Mouse (Mus musculus) neutrophil, adult 5-6 weeks (primary cell): ENCODE measurements around the gene Gm20604. TPM values are rescaled to one million over a fixed set of nuclear protein-coding genes. Genes with fewer than 3 reads are reported as not detected.

ENCODE experiments used
- ATAC-seq: fragments of 151-379, 151-347 bp; 2 replicates; pipeline ENCODE4 v1.8.0; 2017; ENCODE audit warnings: mild to moderate bottlenecking, moderate TSS enrichment; ENCODE audit not compliant: insufficient number of reproducible peaks, poor library complexity, low FRiP score, severe bottlenecking; ENCODE audit errors: extremely low read depth
- total RNA-seq: library from RNA; stranded (forward); fragments of 200-1000 nt; gene quantifications from 2 replicates; pipeline ENCODE4 v1.2.3, GENCODE M21; 2017

The Gm20604 gene
- total RNA-seq: 4.2 and 4.9 TPM in 2 replicates

DNA sequence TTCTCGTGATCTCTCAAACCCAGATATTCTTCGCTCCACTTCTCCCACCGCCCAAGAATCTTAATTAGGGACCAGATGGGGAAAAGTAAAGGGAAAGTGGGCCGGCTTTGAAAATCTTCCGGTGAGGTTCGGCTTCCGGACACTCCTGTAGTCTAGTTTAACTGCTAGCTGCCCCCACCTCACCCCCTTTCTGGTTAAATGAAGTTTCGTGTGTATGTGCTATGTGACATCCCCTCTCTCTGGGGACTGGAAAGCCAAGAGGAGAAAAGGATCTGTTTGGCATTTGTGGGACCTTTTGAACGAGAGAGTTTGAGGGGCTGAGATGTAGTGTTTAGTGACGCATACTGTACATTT lies at the start of gene Gm20604:
Gene Gm20604 (minus strand): TSS at position 270 of the 354 bp plus-strand sequence.
- no peak for ATAC-seq

DNA sequence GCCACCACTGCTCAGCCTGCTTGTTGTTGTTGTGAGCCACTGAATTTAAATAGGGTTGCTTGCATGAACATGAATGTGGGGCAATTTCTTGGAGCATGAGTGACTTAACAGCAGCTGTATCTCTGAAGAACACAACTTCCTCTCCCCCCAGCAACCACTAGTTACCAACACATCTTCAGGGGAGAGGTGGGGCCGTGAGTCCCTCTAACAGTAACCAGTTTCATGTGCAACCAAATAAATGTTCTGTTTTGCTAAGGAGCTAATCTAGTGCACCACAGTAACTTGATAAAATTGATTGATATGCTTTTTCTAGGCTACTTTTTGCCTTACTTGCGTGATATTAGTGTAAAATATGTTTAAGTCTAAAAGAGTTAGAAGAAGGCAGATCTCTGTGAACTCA lies 41.1 kb upstream of the Gm20604 start:
- ATAC-seq: no peak

DNA sequence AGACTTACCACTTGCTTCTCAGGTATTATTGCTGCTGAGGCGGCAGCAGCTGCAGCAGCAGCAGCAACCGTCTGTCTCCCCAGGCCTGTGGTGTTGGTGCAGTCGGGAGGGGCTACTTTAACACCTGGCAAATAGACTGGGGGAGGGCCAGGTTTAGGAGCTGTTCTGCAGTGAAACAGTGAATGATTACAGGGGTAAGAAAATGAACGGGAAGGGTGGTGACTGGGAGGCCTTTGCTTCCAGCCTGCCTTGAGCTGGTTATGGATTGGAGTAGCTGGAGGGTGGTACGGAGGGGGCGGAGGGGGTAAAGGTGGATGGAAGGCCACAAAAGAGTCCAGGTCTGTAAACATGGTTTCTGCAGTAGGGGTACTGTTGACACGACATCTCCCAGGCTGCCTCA lies 29.5 kb upstream of the Gm20604 start:
- ATAC-seq: no peak

DNA sequence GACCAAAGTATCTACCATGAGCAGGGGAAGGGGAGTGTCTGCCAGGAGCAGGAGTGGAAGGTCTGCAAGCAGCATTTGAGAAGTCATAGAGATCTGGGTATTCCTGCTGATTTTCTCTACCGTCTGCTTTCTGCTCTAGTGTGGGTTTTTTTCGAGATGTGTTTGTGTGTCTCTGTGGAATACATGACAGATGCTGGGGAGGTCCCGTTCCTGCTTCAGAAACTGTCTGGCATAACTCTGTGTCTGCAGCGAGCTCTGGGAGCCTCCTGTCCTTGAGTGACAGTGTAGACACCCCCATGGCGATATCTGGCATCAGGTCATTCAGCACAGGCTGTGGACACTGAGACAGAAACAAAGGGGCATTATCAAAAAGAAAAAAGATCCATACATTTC lies 27.1 kb upstream of the Gm20604 start:
- no peak for ATAC-seq

DNA sequence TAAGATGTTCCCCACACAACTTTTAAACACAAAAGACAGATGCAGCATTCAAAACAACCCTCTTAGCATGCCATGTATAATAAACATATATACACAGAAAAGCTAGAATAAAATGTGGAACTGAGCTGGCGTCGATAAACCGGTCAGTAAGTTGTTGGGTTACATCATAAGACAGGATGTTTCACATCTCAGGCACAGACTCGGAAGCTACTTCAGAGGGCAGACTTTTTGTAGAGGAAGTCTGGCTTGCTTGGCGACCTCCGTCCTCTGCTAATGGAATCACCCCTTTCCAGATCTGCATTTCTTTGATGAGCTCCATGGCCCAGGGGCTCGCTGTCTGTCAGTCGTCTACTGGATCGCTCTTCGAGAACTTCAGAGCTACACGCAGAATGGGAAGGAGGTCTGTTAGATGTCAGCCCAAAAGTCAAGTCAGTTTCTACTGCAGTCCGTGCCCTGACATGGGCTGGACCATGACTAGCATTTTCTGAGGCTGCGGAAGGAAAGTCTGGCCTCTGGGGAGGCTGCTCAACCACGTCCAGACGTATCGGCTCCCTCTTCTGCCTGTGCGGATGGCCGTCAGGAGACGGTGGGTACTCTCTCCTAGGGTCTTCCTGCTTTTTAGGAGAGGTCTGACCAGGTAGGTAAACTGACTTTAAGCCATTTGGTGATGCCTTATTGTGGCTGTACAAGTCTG lies 26.6 kb upstream of the Gm20604 start:
- peak; percentile 36; the same call in 1 of the 2 replicates for ATAC-seq

DNA sequence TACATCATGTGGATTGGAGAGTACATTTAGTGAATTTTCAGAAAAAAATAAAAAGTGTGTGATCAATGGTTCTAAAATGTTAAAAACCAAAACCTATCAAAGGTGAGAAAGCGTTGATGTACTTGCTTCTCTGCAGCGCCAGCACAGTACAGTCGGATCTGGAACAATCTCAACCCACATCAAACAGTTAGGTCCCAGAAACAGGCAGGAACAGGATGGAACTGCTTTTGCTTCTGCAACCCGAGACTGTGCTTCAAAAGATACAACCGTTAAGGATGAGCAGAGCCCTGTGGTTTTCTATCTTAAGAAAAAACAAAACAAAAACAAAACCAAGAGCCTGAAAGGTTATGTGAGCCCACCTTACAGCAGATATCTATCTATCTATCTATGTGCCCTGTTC lies 24.4 kb upstream of the Gm20604 start:
- ATAC-seq: no peak

DNA sequence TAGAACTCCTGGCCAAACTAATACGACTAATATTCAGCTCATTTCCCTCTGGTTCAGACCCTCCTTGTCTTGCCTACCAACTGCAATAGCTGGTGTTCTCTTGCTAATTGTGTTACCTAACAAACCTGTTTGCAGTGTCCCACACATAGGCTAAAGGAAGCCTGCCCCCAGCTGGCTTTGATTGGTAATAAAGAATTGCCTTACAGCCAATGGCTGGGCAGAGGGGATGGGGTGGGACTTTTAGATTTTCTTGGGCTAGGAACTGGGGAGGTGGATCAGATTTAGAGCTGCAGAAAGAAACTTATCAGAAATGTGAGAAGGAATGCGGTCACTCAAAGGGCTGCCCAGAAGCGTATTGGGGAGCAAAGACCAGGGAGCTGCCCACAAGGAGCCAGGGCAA lies 21.0 kb upstream of the Gm20604 start:
- ATAC-seq: no peak

DNA sequence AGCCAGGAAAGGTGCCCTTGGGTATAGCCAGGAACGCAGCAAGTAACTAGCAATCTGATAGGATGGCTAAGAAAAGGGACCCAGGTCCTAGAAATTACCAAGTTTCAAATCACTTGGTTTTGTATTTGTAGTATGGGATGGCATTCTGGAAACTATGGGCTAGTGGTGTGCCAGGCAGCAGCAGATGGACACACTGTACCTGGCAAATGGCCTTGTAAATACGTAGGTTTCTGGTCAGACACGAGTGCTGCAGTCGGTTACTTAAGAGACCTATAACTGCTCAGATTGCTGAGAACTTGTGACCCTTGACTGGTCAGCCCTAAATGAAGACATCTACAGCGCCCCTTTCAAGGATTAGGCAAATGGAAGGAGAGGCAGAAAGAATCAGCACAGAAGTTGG lies 19.7 kb upstream of the Gm20604 start:
- no peak for ATAC-seq

DNA sequence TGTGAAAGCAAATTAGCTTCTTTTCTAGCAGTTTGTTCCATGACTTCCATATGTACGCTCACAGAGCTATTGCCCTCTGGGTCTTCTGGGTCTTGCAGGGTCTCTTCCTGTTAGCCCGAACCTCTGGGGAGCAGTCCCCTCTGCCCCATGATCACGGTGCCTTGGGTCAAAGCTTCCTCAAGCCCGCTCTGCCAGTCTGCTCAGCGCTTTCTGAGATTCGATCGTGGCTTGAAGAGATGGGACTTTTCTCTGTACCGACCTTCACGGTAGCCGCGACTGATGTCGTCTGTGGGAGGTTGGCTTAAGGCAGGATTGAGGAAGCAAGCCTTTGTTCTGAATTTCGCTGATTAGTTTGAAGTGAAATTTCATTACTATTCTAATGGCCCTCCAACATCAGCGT lies 17.6 kb upstream of the Gm20604 start:
- no peak for ATAC-seq

DNA sequence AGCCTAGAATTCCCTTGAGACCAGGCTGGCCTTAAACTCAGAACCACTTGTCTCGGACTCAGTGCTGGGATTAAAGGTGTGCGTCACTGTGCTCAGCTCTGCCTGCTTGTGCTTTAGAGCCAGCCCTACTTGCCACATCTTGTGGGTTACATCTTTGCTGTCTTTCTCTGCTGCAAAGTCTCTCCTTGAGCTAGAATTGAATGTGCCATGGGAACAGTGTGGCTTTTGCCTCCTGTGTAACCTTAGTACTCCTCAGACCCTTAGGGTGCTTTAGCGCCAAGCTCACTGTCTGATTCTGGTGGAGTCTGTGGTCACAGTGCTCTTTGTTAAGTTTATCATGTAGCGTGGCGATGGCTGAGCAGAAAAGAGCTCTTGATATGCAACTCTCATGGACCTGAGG lies 14.2 kb upstream of the Gm20604 start:
- no peak for ATAC-seq

DNA sequence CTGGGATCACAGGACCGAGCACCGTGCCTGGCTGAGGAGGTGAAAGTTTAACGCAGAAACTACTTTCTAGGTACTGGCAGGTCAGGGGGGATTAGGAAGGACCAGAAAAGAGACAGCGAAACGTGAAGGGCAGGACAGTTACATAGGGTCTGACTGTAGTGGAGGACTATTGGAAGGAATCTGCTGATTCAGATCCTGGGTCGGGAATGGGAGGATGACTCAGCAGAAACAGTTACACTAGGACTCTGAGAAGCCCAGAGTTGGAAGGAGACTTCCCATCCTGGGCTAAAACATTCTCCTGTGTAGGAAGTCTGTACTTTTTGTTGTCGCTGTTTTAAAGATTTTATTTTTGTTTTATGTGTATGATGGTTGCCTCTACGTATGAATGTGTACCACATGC lies 13.1 kb upstream of the Gm20604 start:
- no peak for ATAC-seq

DNA sequence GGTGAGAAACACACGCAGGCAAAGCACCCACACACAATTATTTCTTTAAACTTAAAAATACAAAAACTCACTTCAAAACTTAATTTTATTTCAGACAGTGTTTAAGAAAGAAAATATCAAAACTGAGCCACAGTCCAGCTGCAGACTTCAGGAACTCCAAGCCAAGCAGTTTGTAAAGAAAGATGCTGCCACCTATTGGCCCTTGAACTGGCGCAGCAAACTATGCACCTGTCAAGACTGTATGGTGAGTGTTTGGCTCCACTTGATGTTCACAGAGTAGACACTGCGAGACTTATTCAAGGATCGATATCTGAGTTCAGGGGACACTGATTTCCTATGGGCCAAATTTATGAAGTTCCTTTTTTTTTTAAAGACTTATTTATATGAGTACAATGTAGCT lies 10.5 kb upstream of the Gm20604 start:
- no peak for ATAC-seq

DNA sequence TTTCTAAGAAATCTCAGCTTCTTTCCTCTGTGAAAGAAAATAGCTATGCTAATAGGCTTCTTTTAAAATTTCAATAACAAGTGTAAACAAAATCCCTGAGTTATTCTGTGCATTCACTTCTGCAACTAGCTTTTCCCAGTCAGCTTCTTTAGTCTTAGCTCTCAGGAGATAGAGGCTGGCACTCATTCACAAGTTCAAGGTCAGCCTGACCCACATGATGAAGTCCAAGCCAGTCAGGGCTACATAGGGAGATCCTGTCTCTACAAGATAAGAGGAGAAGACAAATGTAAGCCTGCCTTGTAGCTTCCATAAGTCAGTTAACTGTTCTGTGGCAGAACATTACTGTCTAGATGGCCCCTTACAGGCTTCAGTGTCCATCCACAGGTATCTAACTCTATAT lies 5.2 kb upstream of the Gm20604 start:
- ATAC-seq: no peak

DNA sequence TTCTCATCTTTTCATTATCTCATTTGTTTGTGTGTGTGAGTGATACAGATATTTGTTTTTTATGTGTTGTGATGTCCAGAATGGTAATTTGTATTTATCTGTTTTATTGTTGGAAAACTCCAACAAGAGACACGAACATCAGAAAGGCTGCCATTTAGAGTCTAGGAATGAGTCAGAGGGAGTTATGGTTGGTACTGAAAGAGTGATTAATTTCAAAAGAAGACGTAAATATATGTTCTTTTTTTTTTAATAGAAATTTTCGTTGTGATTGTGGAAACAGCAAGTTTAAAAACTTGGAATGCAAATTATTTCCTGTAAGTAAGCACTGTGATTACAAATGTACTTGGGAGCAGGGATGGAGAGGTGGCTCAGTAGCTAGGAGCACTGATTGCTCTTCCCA lies 3.2 kb upstream of the Gm20604 start:
- no peak for ATAC-seq

DNA sequence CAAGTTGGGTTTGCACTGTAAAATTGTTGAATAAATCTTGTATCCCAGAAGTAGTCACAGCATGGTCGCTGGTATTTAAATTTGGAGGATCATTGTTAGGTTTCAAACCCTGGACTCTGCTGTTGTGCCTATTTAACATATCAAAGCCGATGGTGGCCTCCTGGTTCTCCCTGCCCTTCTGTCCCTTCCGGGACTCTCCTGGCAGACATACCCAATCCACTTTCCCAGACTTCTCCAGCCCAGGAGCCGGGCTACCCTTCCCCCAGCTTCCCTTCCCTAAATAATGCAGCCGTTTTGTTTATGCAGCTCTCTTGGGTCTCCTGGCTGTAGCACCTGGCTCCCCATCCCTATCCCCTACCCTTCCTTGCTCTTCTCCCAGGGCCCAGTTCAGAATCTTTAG lies 464 bp upstream of the Gm20604 start:
- ATAC-seq: no peak

DNA sequence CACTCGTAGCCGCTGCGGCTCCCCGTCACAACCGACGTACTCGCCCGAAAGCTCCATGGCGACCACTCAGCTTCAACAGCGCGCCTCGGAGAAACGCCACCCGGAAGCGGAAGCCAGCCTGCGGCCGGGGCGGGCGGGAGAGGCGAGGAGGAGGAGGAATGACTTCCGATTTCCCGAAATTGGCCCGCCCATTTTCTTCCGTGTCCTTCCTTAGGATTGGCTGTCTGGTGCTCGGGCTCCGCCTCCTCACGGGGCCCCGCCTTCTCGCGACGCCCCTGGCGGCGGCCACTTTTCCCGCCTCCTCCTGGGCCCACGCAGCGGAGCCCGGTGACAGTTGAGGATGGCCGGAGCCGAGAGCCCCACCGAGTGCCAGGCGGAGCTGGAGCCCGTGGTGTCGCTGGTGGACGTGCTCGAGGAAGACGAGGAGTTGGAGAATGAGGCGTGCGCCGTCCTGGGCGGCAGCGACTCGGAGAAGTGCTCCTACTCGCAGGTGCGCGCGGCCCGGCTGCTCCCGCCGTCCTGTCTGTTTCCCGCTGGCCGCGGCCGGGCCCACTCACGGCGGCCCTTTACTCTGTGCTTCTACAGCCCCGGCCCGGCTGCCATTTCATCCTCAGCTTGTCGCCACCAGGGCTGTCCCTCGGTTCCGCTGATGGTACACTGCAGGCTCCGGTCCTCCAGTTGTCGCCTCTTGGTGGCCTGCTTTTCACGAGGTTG lies 626 bp downstream of the Gm20604 start, which contains the start of the genes Gm28051, Gon7 and Ubr7:
Gene Gm28051 (minus strand): TSS at position 77 of the 714 bp plus-strand sequence.
Gene Gon7 (minus strand): TSS at position 115 of the 714 bp plus-strand sequence.
Gene Ubr7 (plus strand): TSS at position 279 of the 714 bp plus-strand sequence.
- ATAC-seq: peak; percentile 96

DNA sequence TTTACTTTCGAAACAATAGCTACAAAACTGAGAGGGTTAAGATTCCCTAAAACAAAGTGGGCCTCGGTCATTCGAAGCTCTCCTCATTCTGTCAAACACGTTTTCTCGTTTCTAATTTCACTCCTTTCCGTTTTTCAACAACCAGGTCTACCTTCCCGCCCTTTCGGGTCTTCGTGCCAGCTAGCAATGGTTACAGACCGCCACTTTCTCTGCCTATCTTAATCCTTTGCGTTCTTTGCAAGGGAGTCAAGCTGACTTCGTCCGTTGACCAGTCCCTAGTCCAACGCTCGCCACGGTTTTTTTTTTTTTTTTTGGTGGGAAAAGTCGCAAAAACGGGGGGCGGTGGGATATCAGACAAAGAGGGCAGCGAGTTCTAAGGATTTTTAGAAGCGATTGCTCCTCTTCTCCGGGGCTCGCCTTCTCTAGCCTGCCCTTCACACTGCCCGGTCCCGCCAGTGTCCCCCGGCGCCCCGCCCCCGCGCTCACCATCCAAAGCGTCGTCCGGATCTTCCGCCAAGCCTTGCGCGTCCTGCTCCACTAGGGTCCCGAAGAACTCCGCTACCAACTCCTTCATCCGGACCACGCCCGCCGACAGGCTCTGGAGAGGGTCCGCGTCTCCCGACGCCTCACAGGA lies 1.3 kb downstream of the Gm20604 start:
- ATAC-seq: no peak

DNA sequence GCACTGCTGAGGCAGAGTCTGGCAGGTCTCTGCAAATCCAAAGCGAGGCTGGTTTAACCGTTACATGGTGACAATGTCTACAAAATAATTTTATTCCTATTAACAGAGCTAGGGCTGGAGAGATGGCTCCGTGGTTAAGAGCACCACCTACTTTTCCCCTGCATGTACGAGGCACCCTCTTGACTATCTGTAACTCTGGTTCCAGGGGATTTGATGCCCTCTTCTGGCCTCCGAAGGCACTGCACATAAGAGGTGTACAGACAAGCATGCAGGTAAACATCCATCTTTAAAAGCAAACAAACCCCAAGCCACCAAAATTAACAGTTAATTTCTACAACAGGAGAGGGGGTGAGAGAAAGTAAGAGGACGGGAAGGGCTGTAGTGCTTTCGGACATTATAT lies 2.2 kb downstream of the Gm20604 start:
- no peak for ATAC-seq

DNA sequence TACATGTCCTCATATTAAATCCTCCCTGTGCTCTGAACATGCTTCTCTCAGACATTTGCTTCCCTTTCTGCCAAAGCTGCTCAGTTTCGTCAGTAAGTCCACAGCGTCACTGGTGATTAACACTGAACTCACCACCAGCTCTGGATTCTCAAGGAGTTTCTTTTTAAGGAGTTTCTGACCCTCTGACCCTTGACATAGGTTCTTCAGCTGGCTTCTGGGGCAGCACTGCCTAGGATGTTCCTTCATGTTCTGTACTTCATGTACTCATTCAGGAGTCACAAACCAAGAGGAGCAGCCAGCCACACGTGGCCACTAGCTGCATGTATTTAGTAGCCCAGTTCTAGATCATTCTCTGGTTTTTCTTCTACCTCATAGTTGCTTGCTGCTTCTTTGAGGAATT lies 10.2 kb downstream of the Gm20604 start:
- ATAC-seq: no peak

DNA sequence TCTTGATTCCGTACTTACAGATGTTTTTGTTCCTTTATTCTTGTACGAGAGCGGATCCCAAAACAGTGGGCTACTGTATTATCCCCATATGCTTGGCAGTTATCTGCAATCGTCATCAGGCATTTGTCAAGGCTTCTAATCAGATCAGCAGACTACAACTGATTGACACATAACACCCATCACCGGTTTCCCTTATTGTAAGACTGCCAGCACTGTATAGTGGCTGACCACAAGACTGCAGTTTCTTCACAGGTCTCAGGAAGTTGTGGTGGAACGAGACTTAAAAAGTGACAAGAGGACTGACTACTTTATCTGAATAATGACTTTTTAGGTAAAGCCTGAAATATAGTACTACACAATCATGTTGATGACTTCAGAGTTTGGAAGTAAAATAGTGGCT lies 13.6 kb downstream of the Gm20604 start:
- peak; percentile 76 for ATAC-seq
